9 mouse cellular contexts compared by ENCODE assay signal in the genomic region with DNA sequence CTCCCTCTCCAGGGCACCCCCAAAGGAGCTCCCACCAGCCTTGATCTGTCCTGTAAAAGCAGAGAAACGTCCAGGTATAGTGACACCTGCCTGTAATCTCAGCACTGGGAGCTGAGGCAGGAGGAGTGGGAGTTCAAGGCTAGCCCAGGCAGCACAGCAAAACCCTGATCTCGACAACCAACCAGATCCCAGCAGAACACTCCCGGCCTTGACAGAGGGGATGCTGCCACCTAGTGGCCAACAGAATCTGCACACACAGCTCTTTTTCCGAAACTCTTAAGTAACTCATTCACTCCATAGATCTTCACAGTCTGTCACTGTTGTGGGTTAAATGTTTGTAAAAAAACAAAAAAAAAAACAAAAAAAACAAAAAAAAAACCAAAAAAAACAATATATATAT. TPM values are rescaled to one million over a fixed set of nuclear protein-coding genes. Genes with fewer than 3 reads are reported as not detected.
A peak's percentile ranks its signal among the peaks of the same experiment; 100 is the strongest.
DNase-seq lines count a peak whose midpoint lies in the region.
"Had no signal": no experiment of that assay in that cellular context is flagged by ENCODE, and none has a peak within 500 bp of the region (broad histone marks: within the 10 kb centered on the region; RNA-seq: fewer than 3 reads in every experiment).

No protein-coding gene starts in this region.

- intact Hi-C loops in heart, postnatal 14 days (cut with DNase I) = loop anchor here (5.0 kb wide), 1 partner anchor 209 kb away; no protein-coding TSS in a partner anchor

- H3K4me3 ChIP-seq in forebrain, embryonic 10.5 days = no peak overlapping the region
- H3K4me3 ChIP-seq: heart, embryonic 13.5 days had no signal

- 9% methylated on average over 4 of the region's 4 CpGs for WGBS in forebrain, embryonic 10.5 days

- no peaks in the 10 kb centered on the region for H3K36me3 ChIP-seq in forebrain, embryonic 10.5 days (replicated peaks)
- H3K36me3 ChIP-seq: heart, embryonic 13.5 days had no signal

- peak; percentile 87 for DNase-seq in ES-CJ7 (ENCODE audit: low read depth, low spot score)
- DNase-seq in c-Kit-positive CD71-negative TER-119-negative erythroid progenitor cells, embryonic 14.5 days (ENCODE audit: low read depth) = peak; percentile 74
- peak; percentile 75 for DNase-seq in forebrain, embryonic 10.5 days (ENCODE audit: extremely low spot score, low spot score)
- DNase-seq in heart, postnatal 14 days = peak; percentile 77 to 83
- DNase-seq in layer of hippocampus, adult 11-12 months (ENCODE audit: low spot score) = peak; percentile 87
- DNase-seq in lung, postnatal 10 days = peak; percentile 82
- peak; percentile 65 for DNase-seq in ovary, postnatal 36 days (ENCODE audit: low spot score)
- peak; percentile 53 to 83 for DNase-seq in thymus, postnatal 10 days (ENCODE audit: low spot score in 2 of 2)

- peaks cover 9% of the 10 kb centered on the region; the same call in 1 of the 2 replicates for H3K4me1 ChIP-seq in forebrain, embryonic 10.5 days

- H3K27me3 ChIP-seq in forebrain, embryonic 10.5 days (ENCODE audit: poor library complexity, severe bottlenecking) = no peaks in the 10 kb centered on the region

- no peaks in the 10 kb centered on the region for H3K9me3 ChIP-seq in forebrain, embryonic 10.5 days
- H3K9me3 ChIP-seq: heart, embryonic 13.5 days had no signal

- H3K27ac ChIP-seq in forebrain, embryonic 10.5 days = no peak overlapping the region
- H3K27ac ChIP-seq: heart, embryonic 13.5 days had no signal

RNA-seq across cellular contexts. Expression of gene Ppp1r16b, which starts 12.2 kb away (rescaled TPM):
- polyA plus RNA-seq in forebrain, embryonic 10.5 days (2016; fragmentation: Nextera tagmentation; extraction: Ambion mirVana) = 2.2 and 2.3 TPM in 2 replicates
- 10 to 100 TPM; 17.0 to 20.2 TPM for total RNA-seq in heart, postnatal 14 days (2021)

RNA-seq across cellular contexts. Expression of gene Actr5, which starts 28.3 kb away (rescaled TPM):
- polyA plus RNA-seq in forebrain, embryonic 10.5 days (2016; fragmentation: Nextera tagmentation; extraction: Ambion mirVana) = 14.1 and 17.0 TPM in 2 replicates
- total RNA-seq in heart, postnatal 14 days (2021) = 1 to 10 TPM; 6.9 to 8.9 TPM

RNA-seq across cellular contexts. Expression of gene Slc32a1, which starts 42.4 kb away (rescaled TPM):
- 0.14 and 0.47 TPM in 2 replicates for polyA plus RNA-seq in forebrain, embryonic 10.5 days (2016; fragmentation: Nextera tagmentation; extraction: Ambion mirVana)
- total RNA-seq in heart, postnatal 14 days (2021) = not detected
- polyA plus RNA-seq: heart, embryonic 13.5 days had no signal
